Mouse (Mus musculus) stomach, embryonic 15.5 days (tissue): ENCODE data around the gene Fhad1. TPM values are rescaled to one million over a fixed set of nuclear protein-coding genes. Genes with fewer than 3 reads are reported as not detected.

Source experiments
- ATAC-seq: fragments of 200-750 bp; cut with Nextera tagmentation; 2 replicates; pipeline ENCODE4 v1.8.0; 2017; ENCODE audit warnings: low read depth, moderate number of reproducible peaks, moderate TSS enrichment; ENCODE audit not compliant: insufficient read depth, low FRiP score
- H3K27ac ChIP-seq: fragments of 300-500 bp; sonication (generic); 2 replicates; pipeline ENCODE4 v1.5.1; 2015; ENCODE audit warnings: mild to moderate bottlenecking, inconsistent platforms
- H3K27me3 ChIP-seq: fragments of 300-500 bp; sonication (generic); replicated peaks from 2 replicates; pipeline ENCODE4 v1.6.1; 2015; ENCODE audit warnings: inconsistent platforms
- H3K36me3 ChIP-seq: fragments of 300-500 bp; sonication (generic); 2 replicates; pipeline ENCODE4 v1.6.1; 2015; ENCODE audit warnings: inconsistent platforms
- H3K4me1 ChIP-seq: fragments of 300-500 bp; sonication (generic); 2 replicates; pipeline ENCODE4 v1.6.1; 2015; ENCODE audit warnings: inconsistent platforms
- H3K4me2 ChIP-seq: fragments of 300-500 bp; sonication (generic); 2 replicates; pipeline ENCODE4 v1.6.1; 2015; ENCODE audit warnings: mild to moderate bottlenecking, inconsistent platforms
- H3K4me3 ChIP-seq: fragments of 300-500 bp; sonication (generic); replicated peaks from 2 replicates; pipeline ENCODE4 v1.5.1; 2015; ENCODE audit warnings: inconsistent platforms
- H3K9ac ChIP-seq: fragments of 300-500 bp; sonication (generic); 2 replicates; pipeline ENCODE4 v1.6.1; 2015; ENCODE audit warnings: inconsistent platforms
- H3K9me3 ChIP-seq: fragments of 300-500 bp; sonication (generic); 2 replicates; pipeline ENCODE4 v1.6.1; 2016; ENCODE audit warnings: inconsistent platforms
- WGBS: fragments of 180-500 bp; shearing (Covaris S2); methylation state at CpG from one replicate; pipeline ENCODE4 v1.1.7; 2015; 5-methylcytosine and 5-hydroxymethylcytosine counted together
- polyA plus RNA-seq: library from polyadenylated mRNA; unstranded; fragments of >200 nt; fragmentation: Nextera tagmentation; extraction: Ambion mirVana; gene quantifications from 2 replicates; pipeline ENCODE4 v1.2.1, GENCODE M21; 2015

The Fhad1 gene
- polyA plus RNA-seq, 1 experiment from 2014 or later = 2.7 TPM

DNA sequence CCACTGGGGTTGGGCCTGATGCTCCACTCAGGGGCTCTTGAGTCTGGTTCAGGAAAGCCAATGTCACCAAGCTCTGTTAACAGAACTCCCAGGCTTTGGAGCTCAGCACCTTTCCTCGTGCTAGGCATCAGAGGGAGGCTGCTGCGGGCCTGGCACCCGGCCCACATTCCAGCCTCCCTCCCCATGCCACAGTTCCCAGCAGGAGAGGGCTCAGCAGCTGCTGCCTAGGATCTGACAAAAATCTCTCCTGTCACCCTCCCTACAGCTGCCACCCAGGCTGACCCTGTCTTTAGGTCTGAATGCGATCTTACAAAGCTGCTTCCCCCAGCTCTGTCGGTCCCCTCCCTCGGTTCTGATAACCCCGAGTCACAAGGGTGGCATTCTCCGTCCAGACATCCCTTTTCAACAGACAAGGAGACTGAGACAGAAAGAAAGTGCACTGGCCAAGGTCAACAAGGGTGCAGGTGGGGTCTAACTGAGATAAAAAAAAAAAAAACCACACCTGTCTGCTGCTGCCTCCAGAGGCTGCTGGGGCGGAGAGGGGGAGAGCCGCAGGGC, 147.9 kb downstream of the Fhad1 start:
- WGBS = 34% methylated on average over 10 of the region's 10 CpGs
- ATAC-seq = peak; percentile 44; the same call in 1 of the 2 replicates
- Histone ChIP-seq H3K9me3 (no peaks in the 10 kb centered on the region), H3K9ac (no peak overlapping the region), H3K27me3 (no peaks in the 10 kb centered on the region), H3K27ac (peak overlapping the region; percentile 74), H3K4me2 (peak overlapping the region; percentile 29), H3K4me3 (no peak overlapping the region), H3K4me1 (peaks cover 67% of the 10 kb centered on the region), H3K36me3 (peaks cover 4% of the 10 kb centered on the region)

DNA sequence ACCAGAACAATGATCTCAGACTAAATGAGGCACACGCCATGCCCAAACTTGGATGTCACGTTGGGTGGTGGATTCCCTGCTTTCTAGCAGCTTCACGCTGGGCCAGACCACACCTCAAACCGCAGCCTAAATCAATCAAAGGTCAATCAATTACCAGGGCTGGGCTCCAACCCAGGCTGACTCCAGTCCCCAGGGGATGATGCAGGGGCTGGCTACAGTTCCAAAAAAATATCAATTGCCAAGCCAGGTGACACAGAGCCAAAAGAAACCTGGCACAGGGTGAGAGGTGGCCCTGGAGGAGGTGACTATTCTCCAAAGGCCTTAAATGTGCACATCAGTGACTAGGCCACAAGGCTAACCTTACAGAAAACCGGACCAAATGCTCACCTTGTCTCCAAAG, 149.3 kb downstream of the Fhad1 start:
- H3K9me3 ChIP-seq = no peaks in the 10 kb centered on the region
- H3K4me2 ChIP-seq = no peak overlapping the region
- peaks cover 61% of the 10 kb centered on the region for H3K4me1 ChIP-seq
- ATAC-seq = no peak
- H3K4me3 ChIP-seq = no peak overlapping the region
- H3K36me3 ChIP-seq = peaks cover 11% of the 10 kb centered on the region
- no peak overlapping the region for H3K9ac ChIP-seq
- 87% methylated on average over 5 of the region's 5 CpGs for WGBS
- no peaks in the 10 kb centered on the region for H3K27me3 ChIP-seq
- H3K27ac ChIP-seq = no peak overlapping the region

DNA sequence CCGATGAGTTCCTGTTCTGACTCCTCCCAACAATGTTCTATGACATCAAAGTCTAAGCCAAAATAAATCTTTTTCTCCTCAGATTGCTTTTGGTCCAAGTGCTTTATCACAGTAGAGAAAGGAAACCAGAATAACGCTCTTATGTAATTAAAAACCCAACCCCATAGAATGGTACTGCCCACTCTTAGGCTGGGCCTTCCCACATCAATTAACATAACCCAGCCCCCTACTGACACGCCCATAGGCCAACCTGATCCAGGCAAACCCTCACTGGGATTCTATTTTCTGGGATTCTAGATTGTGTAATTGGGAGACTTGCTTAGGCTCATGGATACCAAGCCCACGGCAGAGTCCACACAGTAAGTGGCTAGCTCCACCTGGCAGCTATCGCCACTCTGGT, 149.9 kb downstream of the Fhad1 start:
- Histone ChIP-seq H3K4me1 (peaks cover 63% of the 10 kb centered on the region), H3K4me3 (no peak overlapping the region), H3K27ac (no peak overlapping the region), H3K4me2 (no peak overlapping the region), H3K9me3 (no peaks in the 10 kb centered on the region), H3K27me3 (no peaks in the 10 kb centered on the region), H3K36me3 (peaks cover 14% of the 10 kb centered on the region), H3K9ac (no peak overlapping the region)
- 88% methylated on average over 5 of the region's 5 CpGs for WGBS
- ATAC-seq = no peak

DNA sequence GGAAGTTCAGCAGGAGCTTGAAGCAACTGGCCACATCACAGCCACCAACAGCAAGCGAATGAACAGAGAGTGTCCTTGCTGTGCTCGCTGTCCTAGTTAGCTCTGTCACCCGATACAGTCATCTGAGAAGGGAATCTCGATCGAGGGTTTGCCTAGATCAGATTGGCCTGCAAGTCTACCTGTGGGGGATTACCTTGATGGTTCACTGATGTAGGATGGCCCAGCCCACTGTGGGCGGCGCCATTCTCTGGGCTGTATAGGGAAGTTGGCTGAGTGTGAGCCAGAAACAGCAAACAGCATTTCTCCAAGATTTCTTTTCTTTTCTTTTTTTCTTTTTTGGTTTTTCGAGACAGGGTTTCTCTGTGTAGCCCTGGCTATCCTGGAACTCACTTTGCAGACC, 150.4 kb downstream of the Fhad1 start:
- ATAC-seq = no peak
- peaks cover 18% of the 10 kb centered on the region for H3K36me3 ChIP-seq

DNA sequence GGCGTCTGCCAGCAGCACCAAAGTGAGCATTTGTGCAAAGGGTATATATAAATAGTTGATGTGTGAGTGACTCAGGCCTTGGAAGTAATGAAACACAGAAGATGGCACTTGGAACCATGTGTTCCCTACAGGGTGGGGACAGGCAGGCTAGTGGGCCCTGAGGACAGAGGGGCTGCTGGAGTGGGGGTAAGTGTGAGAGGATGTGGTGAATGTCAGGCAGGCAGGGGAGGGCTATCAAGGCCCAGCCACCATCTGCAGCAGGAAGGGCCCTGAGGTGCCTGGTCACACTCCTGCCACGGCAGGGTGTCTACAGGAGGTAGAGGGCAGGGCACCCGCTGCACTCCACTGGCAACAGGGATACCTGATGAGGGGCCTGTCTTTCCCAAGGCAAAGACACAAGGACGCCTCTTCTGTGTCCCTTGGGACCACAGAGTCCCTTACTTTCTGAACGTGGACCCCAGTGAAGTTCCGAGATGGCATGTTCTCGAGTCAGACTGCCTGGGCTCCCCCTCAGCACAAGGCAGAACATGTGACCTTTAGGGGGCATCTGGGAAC, 151.1 kb downstream of the Fhad1 start:
- Histone ChIP-seq H3K9ac (no peak overlapping the region), H3K4me1 (peaks cover 54% of the 10 kb centered on the region), H3K9me3 (no peaks in the 10 kb centered on the region), H3K36me3 (peaks cover 24% of the 10 kb centered on the region), H3K27me3 (no peaks in the 10 kb centered on the region), H3K27ac (no peak overlapping the region), H3K4me2 (no peak overlapping the region), H3K4me3 (no peak overlapping the region)
- ATAC-seq = no peak
- WGBS = 81% methylated on average over 7 of the region's 7 CpGs

More for the DNA sequence above, 150.4 kb downstream of the Fhad1 start:
- Histone ChIP-seq H3K9ac (no peak overlapping the region), H3K4me1 (peaks cover 58% of the 10 kb centered on the region), H3K4me2 (no peak overlapping the region), H3K4me3 (no peak overlapping the region), H3K27me3 (no peaks in the 10 kb centered on the region), H3K9me3 (no peaks in the 10 kb centered on the region), H3K27ac (no peak overlapping the region)
- WGBS = 92% methylated on average over 8 of the region's 8 CpGs

DNA sequence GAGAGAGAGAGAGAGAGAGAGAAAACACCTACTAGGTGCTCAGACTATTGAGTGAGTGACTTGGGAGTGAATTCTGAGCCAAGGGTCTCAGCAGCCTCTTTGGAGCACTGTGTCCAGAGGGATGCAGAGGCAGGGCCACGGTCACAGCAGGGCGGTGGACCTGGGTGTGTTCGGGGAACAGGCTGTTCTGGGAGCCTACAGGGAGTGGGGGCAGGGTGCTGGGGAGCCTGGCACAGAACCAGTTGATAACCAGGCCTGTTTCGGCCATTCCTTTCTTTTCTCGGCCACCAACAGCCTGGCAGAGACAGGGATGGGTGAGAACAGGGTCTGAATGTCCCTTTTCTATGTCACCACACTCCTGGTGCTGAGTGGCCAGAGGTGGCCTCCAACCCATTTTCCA, 152.0 kb downstream of the Fhad1 start:
- H3K4me2 ChIP-seq = no peak overlapping the region
- peaks cover 25% of the 10 kb centered on the region for H3K36me3 ChIP-seq
- H3K4me3 ChIP-seq = no peak overlapping the region
- ATAC-seq = no peak
- H3K4me1 ChIP-seq = peaks cover 52% of the 10 kb centered on the region
- no peaks in the 10 kb centered on the region for H3K9me3 ChIP-seq
- 71% methylated on average over 5 of the region's 5 CpGs for WGBS
- no peaks in the 10 kb centered on the region for H3K27me3 ChIP-seq
- no peak overlapping the region for H3K9ac ChIP-seq
- H3K27ac ChIP-seq = no peak overlapping the region

DNA sequence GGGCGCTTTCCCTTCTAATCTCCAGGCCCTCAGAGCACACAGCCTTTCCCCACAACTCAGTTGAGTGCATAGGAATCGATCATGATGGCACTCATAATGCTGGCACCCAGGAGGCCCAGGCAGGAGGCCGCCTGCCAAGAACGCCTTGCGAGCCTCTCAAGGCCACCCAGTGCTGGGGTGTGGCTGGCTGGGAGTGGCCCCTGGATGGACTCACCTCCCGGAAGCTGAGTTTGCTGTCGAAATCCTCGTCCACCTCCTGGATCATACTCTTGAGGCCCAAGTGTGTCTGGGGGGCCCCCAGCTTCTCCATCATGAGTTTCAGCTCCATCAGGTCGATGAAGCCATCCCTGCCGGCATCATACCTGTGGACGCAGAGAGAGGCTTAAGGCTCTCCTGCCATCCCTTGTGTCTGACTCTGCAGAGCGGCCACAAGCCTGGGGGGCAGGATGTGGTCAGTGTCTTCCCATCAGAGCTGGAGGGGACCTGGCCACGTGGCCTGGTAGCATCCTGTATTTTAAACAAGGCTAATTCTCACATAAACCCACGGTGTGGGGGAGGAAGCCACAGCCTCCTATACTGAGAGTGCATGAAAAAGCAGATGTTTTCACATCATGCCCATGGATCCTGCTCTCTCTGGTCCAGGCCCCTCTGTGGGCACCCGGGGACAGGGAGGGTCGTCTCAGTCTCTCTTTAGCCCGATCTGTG, 153.1 kb downstream of the Fhad1 start:
- 84% methylated on average over 17 of the region's 17 CpGs for WGBS
- Histone ChIP-seq H3K27me3 (no peaks in the 10 kb centered on the region), H3K27ac (no peak overlapping the region), H3K4me1 (peaks cover 45% of the 10 kb centered on the region), H3K9ac (no peak overlapping the region), H3K4me2 (no peak overlapping the region), H3K9me3 (no peaks in the 10 kb centered on the region), H3K4me3 (no peak overlapping the region), H3K36me3 (peaks cover 25% of the 10 kb centered on the region)
- ATAC-seq = no peak

DNA sequence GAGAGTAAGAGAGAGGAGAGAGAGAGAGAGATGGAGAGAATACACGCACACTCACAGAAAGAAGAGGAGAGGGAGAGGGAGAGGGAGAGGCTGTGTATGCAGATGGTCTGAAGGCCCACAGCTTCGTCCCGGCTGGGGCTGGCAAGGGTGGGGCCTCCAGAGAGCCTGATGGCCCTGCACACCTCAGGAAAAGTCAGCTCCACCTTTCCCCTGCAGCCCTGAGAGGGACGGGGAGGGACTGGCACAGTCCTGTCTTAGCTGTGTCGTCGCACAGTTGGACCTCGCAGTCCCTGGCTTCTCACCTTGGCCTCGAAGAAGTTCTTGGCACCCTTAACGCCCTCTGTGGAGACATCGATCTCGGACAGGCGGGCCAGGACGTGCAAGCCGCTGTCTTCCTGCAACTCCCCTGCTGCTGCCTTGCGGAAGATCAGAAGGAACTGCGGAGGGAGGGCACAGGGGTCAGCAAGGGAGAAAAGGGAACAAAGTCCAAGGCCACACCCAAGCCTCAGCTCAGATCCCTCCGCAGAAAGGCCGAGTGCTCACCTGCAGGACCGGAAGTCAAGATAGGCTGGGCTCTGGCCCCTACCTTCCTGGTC, 154.5 kb downstream of the Fhad1 start:
- peaks cover 32% of the 10 kb centered on the region for H3K4me1 ChIP-seq
- H3K27ac ChIP-seq = peak overlapping the region; percentile 26; the same call in 1 of the 2 replicates
- no peak overlapping the region for H3K9ac ChIP-seq
- H3K27me3 ChIP-seq = no peaks in the 10 kb centered on the region
- peaks cover 25% of the 10 kb centered on the region for H3K36me3 ChIP-seq
- WGBS = 54% methylated on average over 19 of the region's 19 CpGs
- no peaks in the 10 kb centered on the region for H3K9me3 ChIP-seq
- peak; percentile 28; the same call in 1 of the 2 replicates for ATAC-seq
- H3K4me3 ChIP-seq = no peak overlapping the region
- no peak overlapping the region for H3K4me2 ChIP-seq

DNA sequence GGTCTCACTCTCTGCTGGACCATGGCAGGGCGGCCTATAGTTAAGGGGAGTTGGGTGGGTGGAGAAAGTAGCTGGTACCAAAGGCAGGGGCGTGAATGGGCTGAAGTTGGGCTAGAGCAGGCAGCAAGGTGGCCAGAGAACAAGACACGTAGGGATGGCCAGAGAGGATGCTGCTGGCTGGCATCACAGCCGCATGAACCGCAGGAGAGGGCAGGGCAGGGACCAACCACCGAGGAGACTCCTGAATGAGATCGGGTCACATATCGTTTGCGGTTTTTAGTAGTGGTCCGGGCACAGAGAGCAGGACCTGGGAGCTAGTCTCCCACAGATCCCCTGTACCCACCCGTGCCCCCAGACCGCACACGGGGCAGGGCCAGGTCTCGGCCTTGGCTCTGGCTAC, 155.5 kb downstream of the Fhad1 start:
- H3K4me1 ChIP-seq = peaks cover 30% of the 10 kb centered on the region
- WGBS = 96% methylated on average over 14 of the region's 14 CpGs
- H3K4me3 ChIP-seq = no peak overlapping the region
- H3K27me3 ChIP-seq = no peaks in the 10 kb centered on the region
- no peaks in the 10 kb centered on the region for H3K9me3 ChIP-seq
- H3K4me2 ChIP-seq = no peak overlapping the region
- H3K36me3 ChIP-seq = peaks cover 22% of the 10 kb centered on the region
- H3K27ac ChIP-seq = no peak overlapping the region
- no peak overlapping the region for H3K9ac ChIP-seq
- ATAC-seq = no peak

DNA sequence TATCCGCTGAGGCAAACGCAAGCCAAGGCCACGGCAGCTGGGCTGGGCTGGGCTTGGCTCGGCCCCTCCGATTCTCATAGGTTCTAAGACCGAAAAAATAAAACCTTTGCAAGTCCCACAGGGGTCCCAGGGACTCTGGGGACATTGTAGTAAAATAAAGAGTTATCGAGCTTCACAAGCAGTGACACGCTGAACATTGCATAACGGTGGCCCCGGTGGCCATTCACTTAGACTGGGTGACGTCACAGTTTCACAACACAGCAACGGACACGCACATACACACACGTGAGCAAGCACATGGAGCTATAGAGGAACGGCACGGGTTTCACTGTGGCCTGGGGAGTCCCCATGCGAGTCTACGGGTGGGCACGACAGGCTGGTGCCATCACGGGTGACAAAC, 156.4 kb downstream of the Fhad1 start:
- no peaks in the 10 kb centered on the region for H3K9me3 ChIP-seq
- H3K4me3 ChIP-seq = no peak overlapping the region
- H3K36me3 ChIP-seq = peaks cover 21% of the 10 kb centered on the region
- peak overlapping the region; percentile 59 for H3K27ac ChIP-seq
- H3K27me3 ChIP-seq = no peaks in the 10 kb centered on the region
- no peak overlapping the region for H3K4me2 ChIP-seq
- H3K9ac ChIP-seq = no peak overlapping the region
- 67% methylated on average over 20 of the region's 20 CpGs for WGBS
- no peak for ATAC-seq
- H3K4me1 ChIP-seq = peaks cover 30% of the 10 kb centered on the region

DNA sequence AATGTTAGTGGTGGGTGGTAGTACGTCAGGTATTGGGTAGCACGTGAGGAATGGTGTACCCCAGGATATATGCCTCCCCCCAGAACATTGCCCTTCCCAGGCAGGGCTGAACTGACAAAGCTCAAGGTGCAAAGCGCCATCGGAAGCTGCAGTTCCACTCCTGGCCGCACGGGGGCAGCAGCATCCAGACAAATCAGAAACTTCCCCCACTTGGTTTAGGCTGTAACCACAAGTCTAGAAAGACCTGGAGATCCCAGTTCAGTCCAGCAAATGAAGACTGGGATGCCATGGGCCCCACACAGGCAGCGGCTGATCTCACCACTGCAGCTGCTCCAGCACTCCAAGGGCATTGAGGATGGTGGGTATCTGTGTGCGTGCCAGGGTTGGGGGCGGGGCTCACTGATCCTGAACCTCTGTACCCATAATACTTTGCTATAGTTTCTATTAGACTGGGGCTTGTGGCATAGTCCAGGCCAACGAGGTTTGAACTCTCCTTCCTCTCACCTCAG, 157.4 kb downstream of the Fhad1 start:
- Histone ChIP-seq H3K36me3 (peaks cover 21% of the 10 kb centered on the region), H3K27ac (peak overlapping the region; percentile 77), H3K4me1 (peaks cover 26% of the 10 kb centered on the region), H3K4me3 (no peak overlapping the region), H3K9me3 (no peaks in the 10 kb centered on the region), H3K9ac (no peak overlapping the region), H3K4me2 (no peak overlapping the region), H3K27me3 (no peaks in the 10 kb centered on the region)
- 18% methylated on average over 10 of the region's 10 CpGs for WGBS
- ATAC-seq = peak; percentile 51; the same call in 1 of the 2 replicates

DNA sequence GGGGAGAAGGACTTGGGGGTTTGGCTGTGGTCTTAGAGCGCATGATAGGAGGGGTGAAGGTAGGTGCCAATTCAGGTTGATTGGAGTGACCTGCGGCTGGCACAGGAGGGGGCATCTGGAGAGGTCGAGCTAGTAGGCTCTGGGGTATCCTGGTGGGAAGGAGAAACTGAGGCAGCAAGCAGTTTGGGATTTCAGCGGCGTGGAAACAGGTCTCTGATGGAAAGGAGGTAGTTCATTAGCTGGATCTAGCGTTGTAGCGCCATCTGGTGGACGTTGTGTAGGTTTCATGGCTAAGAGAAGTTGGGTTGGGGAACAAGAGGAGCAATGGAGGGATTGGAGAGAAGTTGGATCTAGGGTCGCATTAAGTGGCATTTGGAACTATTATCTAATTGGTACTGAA, 161.4 kb downstream of the Fhad1 start:
- no peak overlapping the region for H3K4me3 ChIP-seq
- no peak overlapping the region for H3K9ac ChIP-seq
- H3K36me3 ChIP-seq = no peaks in the 10 kb centered on the region
- no peak for ATAC-seq
- H3K4me2 ChIP-seq = no peak overlapping the region
- H3K9me3 ChIP-seq = no peaks in the 10 kb centered on the region
- WGBS = 78% methylated on average over 9 of the region's 9 CpGs
- H3K4me1 ChIP-seq = peaks cover 7% of the 10 kb centered on the region
- H3K27me3 ChIP-seq = no peaks in the 10 kb centered on the region
- no peak overlapping the region for H3K27ac ChIP-seq
